Mouse (Mus musculus): Measurements from ENCODE around the gene Kansl1l.
"Not testable (repeated sequence)": the region's sequence is repeated elsewhere in the genome, so short reads cannot be mapped to it uniquely, and the experiment has no call there.

Kansl1l gene

DNA sequence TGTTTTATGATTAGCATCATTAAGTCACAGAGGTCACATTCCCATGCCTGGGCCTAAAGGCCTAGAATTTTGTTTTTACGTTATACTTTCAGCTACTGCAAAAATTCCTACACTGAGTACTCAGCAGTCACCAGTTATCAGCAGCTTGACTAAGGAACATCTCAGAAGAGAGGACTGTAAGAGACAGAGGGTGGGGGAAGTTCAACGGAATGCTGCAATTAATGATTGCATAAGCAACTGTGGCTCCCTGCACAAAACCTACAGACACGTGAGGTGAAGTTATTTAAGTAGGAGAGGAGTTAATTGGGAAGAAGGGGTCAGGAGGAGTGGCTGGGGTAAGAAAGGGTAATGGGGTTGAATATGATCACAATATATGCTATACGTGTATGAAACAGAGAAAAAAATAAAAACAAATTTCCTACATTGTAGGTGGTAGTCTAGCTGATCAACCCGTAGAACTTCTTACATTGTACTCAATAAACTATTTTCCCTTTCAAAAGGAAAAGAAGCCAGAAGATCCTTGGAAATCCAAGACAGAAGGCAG is 117.1 kb downstream of the Kansl1l start:
- DNase-seq (ENCODE audit: low spot score in 2 of 2): no peak

DNA sequence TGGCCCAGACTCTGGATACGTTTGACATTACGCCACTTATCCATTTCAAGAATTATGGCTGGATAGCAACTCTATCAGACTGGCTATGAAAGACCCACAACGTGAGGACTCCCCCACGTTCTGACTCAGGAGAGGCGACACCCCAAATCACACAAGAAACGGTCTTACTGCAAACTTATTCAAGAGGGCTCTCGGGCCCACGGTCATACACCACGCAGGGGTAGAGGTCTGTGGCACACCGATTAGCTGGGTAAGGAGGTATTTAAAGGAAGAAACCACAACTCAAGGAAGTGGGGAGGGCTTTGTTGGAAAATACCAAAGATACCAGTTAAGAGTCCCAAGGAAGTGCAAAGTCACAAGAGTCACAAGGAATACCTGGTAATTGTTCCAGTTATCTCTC is 117.7 kb downstream of the Kansl1l start:
- not testable (repeated sequence) for DNase-seq (ENCODE audit: low spot score in 2 of 2)

DNA sequence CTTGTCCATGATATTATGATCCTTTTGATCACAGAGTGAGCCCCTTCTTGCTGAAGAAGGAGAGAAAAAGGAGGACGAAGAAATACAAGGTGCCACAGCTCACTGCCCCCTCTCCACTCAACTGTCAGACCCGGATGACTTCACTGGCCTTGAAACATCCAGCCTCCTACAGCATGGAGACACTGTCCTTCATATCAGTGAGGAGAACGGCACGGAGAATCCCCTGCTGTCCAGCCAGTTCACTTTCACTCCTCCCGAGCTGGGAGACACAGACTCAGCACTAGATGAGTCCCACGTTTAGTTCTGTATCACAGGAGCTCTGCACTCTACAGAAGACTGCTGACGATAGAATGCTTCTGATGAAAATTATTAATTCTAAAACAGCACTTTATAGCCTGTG is 122.1 kb downstream of the Kansl1l start:
- no peak for DNase-seq (ENCODE audit: low spot score in 2 of 2)

DNA sequence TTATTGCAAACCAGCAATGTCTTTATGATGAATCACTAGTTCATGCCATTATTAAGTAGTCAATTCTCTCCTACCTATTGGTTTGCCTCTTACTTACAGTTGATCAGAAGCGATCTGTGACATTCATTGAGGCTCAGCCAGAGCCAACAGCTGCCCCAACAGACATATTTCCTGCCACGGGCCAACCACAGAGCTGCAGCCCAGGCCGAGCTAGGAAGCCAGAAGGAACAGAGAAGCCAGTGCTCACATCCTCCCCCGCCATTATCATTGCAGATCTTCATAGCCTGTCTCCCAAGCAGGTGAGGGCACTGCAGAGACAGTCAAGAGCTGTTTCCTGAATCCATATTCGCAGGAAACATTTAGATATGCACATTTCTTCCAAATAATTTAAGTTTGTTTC is 123.1 kb downstream of the Kansl1l start:
- DNase-seq (ENCODE audit: low spot score in 2 of 2): no peak

DNA sequence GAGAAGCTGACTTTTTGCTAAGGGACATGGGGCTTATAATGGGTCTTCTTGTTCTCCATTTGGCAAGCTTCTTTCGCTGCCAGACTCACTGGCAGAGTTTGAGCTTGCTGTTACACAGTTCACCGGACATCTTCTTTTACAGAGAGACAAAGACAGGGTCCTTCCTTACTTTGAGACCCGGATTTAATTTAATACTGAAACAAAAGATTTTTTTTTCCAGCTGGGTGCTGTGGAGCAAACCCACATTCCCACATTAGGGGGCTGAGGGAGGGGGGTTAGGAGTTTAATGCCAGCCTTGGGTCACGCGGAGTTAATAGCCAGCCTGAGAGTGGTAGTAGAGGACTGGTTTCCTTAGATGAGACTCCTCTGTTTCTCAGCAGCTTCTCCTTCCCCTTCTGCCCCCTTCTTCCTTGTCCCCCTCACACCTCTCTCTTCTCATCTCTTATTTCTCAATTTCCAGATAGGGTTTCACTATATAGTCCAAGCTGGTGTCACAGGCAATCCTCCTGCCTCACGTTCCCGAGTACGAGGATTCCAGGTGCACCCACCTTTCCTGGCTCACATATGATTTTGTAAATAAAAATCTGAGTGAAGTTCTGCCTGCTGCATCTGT is 124.5 kb downstream of the Kansl1l start:
- no peak for DNase-seq (ENCODE audit: low spot score in 2 of 2)

DNA sequence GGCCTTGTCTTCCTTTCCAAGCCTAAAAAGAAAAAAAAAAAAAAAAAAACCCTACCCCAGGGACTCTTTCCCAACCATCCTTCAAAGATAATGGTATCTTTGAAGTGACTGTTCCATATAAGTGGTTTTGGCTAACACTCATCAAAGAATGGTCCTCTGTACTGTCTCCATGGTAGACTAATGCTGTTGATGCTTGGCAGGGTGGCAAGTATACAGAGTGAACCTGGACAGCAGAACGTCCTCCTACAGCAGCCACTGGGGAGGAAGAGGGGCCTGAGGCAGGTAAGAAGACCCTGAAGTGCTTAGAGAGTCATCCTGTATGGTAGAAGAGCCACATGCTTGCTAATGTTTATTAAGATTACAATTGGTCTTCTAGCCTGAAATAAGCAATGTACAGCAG is 125.1 kb downstream of the Kansl1l start:
- no peak for DNase-seq (ENCODE audit: low spot score in 2 of 2)

DNA sequence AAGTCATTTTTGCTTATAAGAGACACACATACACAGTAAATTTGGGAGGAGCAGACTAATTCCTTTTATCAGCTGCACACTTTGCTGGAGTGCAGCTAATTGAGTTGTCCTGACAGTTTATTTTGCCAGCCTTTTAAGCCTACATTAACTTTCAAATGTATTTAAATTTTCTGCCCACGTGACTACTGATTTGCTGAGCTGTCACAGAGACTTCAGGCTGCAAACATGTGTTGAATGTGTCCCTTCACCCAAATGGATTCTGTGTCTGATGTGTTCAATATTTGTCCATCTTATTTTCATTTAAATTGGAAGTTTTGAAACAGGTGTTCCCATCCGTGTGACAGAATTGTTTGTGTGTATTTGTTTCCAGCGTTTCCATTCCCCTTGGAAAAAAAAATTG is 125.6 kb downstream of the Kansl1l start:
- DNase-seq (ENCODE audit: low spot score in 2 of 2): no peak

DNA sequence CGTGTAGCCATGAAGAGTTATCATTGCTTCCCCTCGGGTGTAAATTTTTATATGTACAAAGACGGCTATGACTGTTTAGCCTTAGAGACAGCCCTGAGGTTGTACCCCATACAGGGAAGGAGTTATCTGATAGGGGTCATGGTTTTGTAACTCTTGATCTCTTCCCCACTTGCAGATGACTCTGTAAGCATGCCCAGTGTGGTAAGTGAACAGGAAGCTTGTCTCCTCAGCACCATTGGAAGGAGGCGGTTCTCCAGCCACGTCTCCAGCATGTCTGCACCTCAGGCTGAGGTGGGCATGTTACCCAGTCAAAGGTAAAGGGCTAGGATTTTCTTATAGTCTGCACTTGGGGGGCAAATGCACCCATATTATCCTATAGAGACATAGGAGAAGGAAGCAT is 134.4 kb downstream of the Kansl1l start:
- DNase-seq (ENCODE audit: low spot score in 2 of 2): no peak

DNA sequence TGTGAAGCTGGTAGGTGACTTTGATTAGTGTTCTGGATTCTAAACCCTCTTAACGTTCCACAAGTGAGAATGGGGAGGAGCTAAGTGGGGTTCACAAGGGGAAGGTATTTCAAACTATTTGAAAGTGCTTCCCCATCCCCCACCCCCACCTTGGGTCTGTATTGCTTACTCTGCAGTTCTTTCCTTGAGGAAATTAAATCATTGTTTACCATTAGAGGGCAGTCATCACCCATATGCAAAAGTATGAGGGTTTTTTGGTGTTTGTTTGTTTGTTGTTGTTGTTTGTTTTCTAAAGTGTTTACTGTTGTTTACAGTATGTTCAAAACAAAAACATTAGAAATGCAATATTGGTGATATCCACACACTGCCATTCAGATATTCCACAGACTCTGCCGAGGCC is 138.7 kb downstream of the Kansl1l start:
- no peak for DNase-seq (ENCODE audit: low spot score in 2 of 2)

DNA sequence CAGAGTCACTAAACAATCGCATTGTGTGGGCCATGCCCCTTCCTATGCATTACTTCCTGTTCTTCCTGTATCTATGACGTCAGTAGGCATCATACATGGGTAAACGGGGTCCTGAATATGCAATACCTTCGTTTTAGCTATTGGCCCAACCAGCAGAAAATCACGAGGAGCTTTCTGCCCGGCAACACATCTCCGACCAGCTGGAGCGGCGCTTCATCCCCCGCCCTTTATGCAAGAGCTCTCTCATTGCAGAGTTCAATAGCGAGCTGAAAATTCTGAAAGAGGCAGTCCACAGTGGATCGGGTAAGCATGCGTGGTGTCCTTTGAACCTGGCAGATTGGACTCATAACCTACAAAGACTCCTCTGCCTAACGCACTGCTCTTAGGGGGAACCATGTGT is 139.4 kb downstream of the Kansl1l start:
- no peak for DNase-seq (ENCODE audit: low spot score in 2 of 2)

DNA sequence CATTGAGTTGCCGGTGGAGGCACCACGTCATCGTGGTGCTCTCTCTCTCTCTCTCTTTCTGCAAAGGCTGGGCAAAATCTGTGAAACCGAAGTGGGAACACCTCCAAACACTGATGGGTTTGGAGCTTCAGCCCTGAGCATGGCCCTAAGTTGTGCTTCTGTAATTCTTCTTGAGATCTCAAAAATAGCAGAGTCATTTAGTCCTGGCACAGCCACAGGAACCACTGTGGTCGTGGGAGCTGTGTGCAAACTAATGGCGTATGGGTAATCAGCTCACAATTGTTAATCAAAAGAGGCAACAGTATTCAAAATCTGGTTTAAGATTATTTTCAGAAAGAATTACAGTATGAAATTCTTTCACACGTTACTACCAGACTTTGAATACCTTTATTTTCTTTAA is 144.6 kb downstream of the Kansl1l start:
- no peak for DNase-seq (ENCODE audit: low spot score in 2 of 2)

DNA sequence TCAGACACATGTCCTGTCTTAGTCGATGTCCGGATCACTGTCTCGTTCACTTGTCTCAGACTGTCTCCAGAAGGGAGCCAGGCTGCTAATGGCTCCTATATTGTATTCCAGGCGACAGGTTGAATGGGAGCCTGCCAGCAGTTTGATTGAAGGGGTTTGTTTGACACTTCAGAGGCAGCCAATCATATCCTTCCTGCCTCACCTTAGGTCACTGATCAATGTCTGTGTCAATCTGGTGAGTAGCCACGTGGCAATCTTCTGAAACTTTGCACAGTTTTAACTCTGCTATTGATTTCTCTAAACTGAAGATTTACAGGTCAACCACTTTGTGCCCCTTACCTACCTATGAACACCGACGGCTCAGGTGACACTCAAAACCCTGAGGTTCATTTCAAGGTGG is 145.9 kb downstream of the Kansl1l start:
- DNase-seq (ENCODE audit: low spot score in 2 of 2): no peak

Measured in natural killer cell, adult 2 months (primary cell).